Mouse (Mus musculus) liver, adult 2 months (tissue): ENCODE data around the gene Tars.

Experiments
- CTCF ChIP-seq: fragments of 200-500 bp; IDR thresholded peaks from 2 replicates; pipeline ENCODE4 v1.5.1; 2011; ENCODE audit warnings: low read depth, low read length, control low read depth
- POLR2A ChIP-seq: fragments of 200-500 bp; IDR thresholded peaks from 2 replicates; pipeline ENCODE4 v1.6.1; 2011; ENCODE audit warnings: low read length, control low read depth; ENCODE audit not compliant: insufficient read depth; ENCODE audit errors: extremely low read depth

DNA sequence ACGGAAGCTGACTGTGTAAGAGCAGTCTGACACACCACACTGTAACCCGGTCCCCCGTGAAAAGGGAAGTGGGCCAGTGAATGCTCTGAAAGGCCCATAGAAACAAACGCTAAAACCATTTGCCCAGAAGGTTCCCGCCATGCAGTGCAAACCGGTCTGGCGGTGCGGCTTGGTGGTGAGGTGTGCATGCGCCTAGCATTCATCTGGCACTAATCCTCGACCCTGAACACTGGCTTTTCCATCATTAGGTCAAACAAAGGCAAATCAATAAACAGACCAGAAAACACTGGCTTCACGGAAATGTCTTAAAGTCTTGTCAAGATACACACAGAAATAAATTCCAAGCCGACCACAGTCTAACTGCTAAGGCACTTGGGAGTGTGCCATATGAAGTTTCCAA lies 16.9 kb downstream of the Tars start:
- TF ChIP-seq CTCF: no peak
- TF ChIP-seq POLR2A: no peak
